Mouse (Mus musculus) ES-E14 (cell line): ENCODE results near the gene Dclk2. TPM values are rescaled to one million over a fixed set of nuclear protein-coding genes. Genes with fewer than 3 reads are reported as not detected.
A peak's percentile ranks its signal among the peaks of the same experiment; 100 is the strongest.

ENCODE experiments used
- DNase-seq: peaks from one replicate; pipeline ENCODE4 v3.0.0-alpha.2; 2013; ENCODE audit warnings: low read depth, low spot score
- H3K27ac ChIP-seq: 2 replicates; pipeline ENCODE4 v1.5.1; 2012; ENCODE audit warnings: low read depth, mild to moderate bottlenecking, low read length, moderate library complexity, mixed read lengths; ENCODE audit not compliant: poor library complexity, insufficient read depth, severe bottlenecking
- H3K36me3 ChIP-seq: 2 replicates; pipeline ENCODE4 v1.6.1; 2012; ENCODE audit warnings: mild to moderate bottlenecking, low read length, moderate library complexity, mixed read lengths; ENCODE audit not compliant: control insufficient read depth, poor library complexity, insufficient read depth, severe bottlenecking
- H3K4me1 ChIP-seq, 2 experiments: fragments of 150-350 bp in 1 of 2; sonication (generic) in 1 of 2; 2 replicates each; pipeline ENCODE4 v1.6.1; 2012; ENCODE audit warnings: low read length in 2 of 2, mild to moderate bottlenecking in 1 of 2, mixed read lengths in 1 of 2; ENCODE audit not compliant: control insufficient read depth in 2 of 2, insufficient read depth in 2 of 2, poor library complexity in 1 of 2
- H3K4me3 ChIP-seq, 2 experiments: fragments of 150-350 bp in 1 of 2; sonication (generic) in 1 of 2; 2 replicates each; pipeline ENCODE4 v1.5.1; 2012; ENCODE audit warnings: low read length in 2 of 2, low read depth in 1 of 2, mild to moderate bottlenecking in 1 of 2, mixed read lengths in 1 of 2; ENCODE audit not compliant: insufficient read depth in 1 of 2, poor library complexity in 1 of 2, severe bottlenecking in 1 of 2
- H3K9ac ChIP-seq: 2 replicates; pipeline ENCODE4 v1.6.1; 2012; ENCODE audit warnings: low read depth, mild to moderate bottlenecking, low read length, mixed read lengths; ENCODE audit not compliant: poor library complexity, insufficient read depth, severe bottlenecking
- H3K9me3 ChIP-seq: fragments of 150-350 bp; sonication (generic); 2 replicates; pipeline ENCODE4 v1.6.1; 2012; ENCODE audit warnings: low read depth, mild to moderate bottlenecking, low read length; ENCODE audit not compliant: control insufficient read depth, insufficient read depth
- CHD2 ChIP-seq: IDR thresholded peaks from 2 replicates; pipeline ENCODE4 v1.6.1; 2014; ENCODE audit warnings: mild to moderate bottlenecking, low read depth, low read length, inconsistent platforms
- HCFC1 ChIP-seq: IDR thresholded peaks from 2 replicates; pipeline ENCODE4 v1.6.1; 2012; ENCODE audit warnings: low read length, inconsistent platforms, borderline replicate concordance; ENCODE audit not compliant: insufficient read depth
- MAFK ChIP-seq: IDR thresholded peaks from 2 replicates; pipeline ENCODE4 v1.6.1; 2014; ENCODE audit warnings: mild to moderate bottlenecking, low read depth, low read length, inconsistent platforms; ENCODE audit not compliant: insufficient read depth
- ZC3H11A ChIP-seq: IDR thresholded peaks from 2 replicates; pipeline ENCODE4 v1.6.1; 2012; ENCODE audit warnings: low read depth, mild to moderate bottlenecking, inconsistent platforms, low read length, borderline replicate concordance
- ZNF384 ChIP-seq: IDR thresholded peaks from 2 replicates; pipeline ENCODE4 v1.6.1; 2012; ENCODE audit warnings: low read depth, low read length, inconsistent platforms
- in situ Hi-C, 2 experiments: fragments of 600-800 bp; cut with MboI; formaldehyde crosslinking; loops; one replicate each; pipeline ENCODE4 v1.15.1; 2025; ENCODE audit warnings: low sequenced_read_pairs in 2 of 2, inconsistent platforms in 1 of 2; ENCODE audit not compliant: unreplicated experiment in 2 of 2
- total RNA-seq: library from RNA; depleted of rRNA; stranded (reverse); fragments of 300-350 nt; gene quantifications from 2 replicates; pipeline ENCODE4 v1.2.3, GENCODE M21; 2012

Dclk2 gene
- total RNA-seq, 1 experiment, result 13.6 TPM

- TF ChIP-seq ZC3H11A (no peak), HCFC1 (no peak), MAFK (no peak), CHD2 (no peak), ZNF384 (no peak)
- in situ Hi-C loops, result no loop called here
- no peak overlapping the region for H3K4me3 ChIP-seq
- H3K4me1 ChIP-seq, result peaks cover 0 to 3% of the 10 kb centered on the region in 2 experiments; a peak in 1 of 4 replicates
- no peak for DNase-seq
- peaks cover 3% of the 10 kb centered on the region; the same call in 1 of the 2 replicates for H3K36me3 ChIP-seq
- H3K9ac ChIP-seq, result no peak overlapping the region
- H3K27ac ChIP-seq, result no peak overlapping the region
- no peaks in the 10 kb centered on the region for H3K9me3 ChIP-seq
Measured at GRCm38 (mm10) chr3:86787423-86788123, 133.1 kb downstream of the Dclk2 start.

GRCm38 (mm10) chr3:86786845-86787351, 133.8 kb downstream of the Dclk2 start:
- H3K9me3 ChIP-seq, result no peaks in the 10 kb centered on the region
- H3K4me1 ChIP-seq, result peaks cover 0 to 3% of the 10 kb centered on the region in 2 experiments; a peak in 1 of 4 replicates
- no peak overlapping the region for H3K9ac ChIP-seq
- in situ Hi-C loops, result no loop called here
- peaks cover 2% of the 10 kb centered on the region; the same call in 1 of the 2 replicates for H3K36me3 ChIP-seq
- H3K27ac ChIP-seq, result no peak overlapping the region
- peak overlapping the region in 1 of 2 experiments; percentile 26; a peak in 1 of 4 replicates for H3K4me3 ChIP-seq
- no peak for DNase-seq
- TF ChIP-seq ZNF384 (no peak), MAFK (no peak), CHD2 (no peak), HCFC1 (no peak), ZC3H11A (no peak)

- peaks cover 0 to 3% of the 10 kb centered on the region in 2 experiments; a peak in 1 of 4 replicates for H3K4me1 ChIP-seq
- in situ Hi-C loops, result no loop called here
- TF ChIP-seq HCFC1 (no peak), ZC3H11A (no peak), MAFK (no peak), CHD2 (no peak), ZNF384 (no peak)
- no peak overlapping the region for H3K27ac ChIP-seq
- H3K36me3 ChIP-seq, result peaks cover 2% of the 10 kb centered on the region; the same call in 1 of the 2 replicates
- H3K9ac ChIP-seq, result no peak overlapping the region
- DNase-seq, result no peak
- H3K9me3 ChIP-seq, result no peaks in the 10 kb centered on the region
- H3K4me3 ChIP-seq, result no peak overlapping the region
Measured at GRCm38 (mm10) chr3:86786280-86786679, 134.4 kb downstream of the Dclk2 start.

GRCm38 (mm10) chr3:86784930-86785329, 135.7 kb downstream of the Dclk2 start:
- Histone ChIP-seq H3K36me3 (no peaks in the 10 kb centered on the region; the same call in 1 of the 2 replicates), H3K4me1 (peaks cover 0 to 3% of the 10 kb centered on the region in 2 experiments; a peak in 1 of 4 replicates), H3K9me3 (no peaks in the 10 kb centered on the region), H3K9ac (no peak overlapping the region), H3K27ac (no peak overlapping the region), H3K4me3 (peak overlapping the region in 1 of 2 experiments; percentile 20; a peak in 1 of 4 replicates)
- no peak for DNase-seq
- TF ChIP-seq MAFK, result no peak
- TF ChIP-seq CHD2, result no peak
- TF ChIP-seq ZNF384, result no peak
- no peak for TF ChIP-seq HCFC1
- TF ChIP-seq ZC3H11A, result no peak
- in situ Hi-C loops, result no loop called here
